Mouse (Mus musculus) R1 (cell line): ENCODE measurements at regions not wholly inside any gene's neighbourhood (a gene's known extent, or its start where the extent isn't known, plus 50 kb on each side); places are given as distances from the start of the nearest gene placed in this dataset.

Source experiments
- DNase-seq: peaks from one replicate; pipeline ENCODE4 v3.0.0-alpha.2; 2018; ENCODE audit warnings: low read depth, low spot score

GRCm38 (mm10) chr14:97446793-97447192 lies 722.8 kb downstream of the Dach1 start:
- DNase-seq, result peak; percentile 7

GRCm38 (mm10) chr14:97440326-97440725 lies 729.2 kb downstream of the Dach1 start:
- DNase-seq, result no peak

GRCm38 (mm10) chr14:97435453-97436233 lies 733.9 kb downstream of the Dach1 start:
- DNase-seq, result no peak

GRCm38 (mm10) chr14:97431221-97431620 lies 738.3 kb downstream of the Dach1 start:
- no peak for DNase-seq

- DNase-seq, result no peak
These were observed 766.3 kb downstream of the Dach1 start for GRCm38 (mm10) chr14:97403176-97403795.

GRCm38 (mm10) chr14:97396385-97396784 lies 773.2 kb downstream of the Dach1 start:
- DNase-seq, result no peak

- DNase-seq, result no peak
These were observed 773.7 kb downstream of the Dach1 start for GRCm38 (mm10) chr14:97395750-97396377.

GRCm38 (mm10) chr14:97389005-97389404 lies 780.6 kb downstream of the Dach1 start:
- DNase-seq, result no peak

GRCm38 (mm10) chr14:97380131-97380530 lies 789.4 kb downstream of the Dach1 start:
- no peak for DNase-seq

- DNase-seq, result no peak
These were observed 812.6 kb downstream of the Dach1 start for GRCm38 (mm10) chr14:97356915-97357314.

- peak; percentile 3 for DNase-seq
These were observed 821.6 kb downstream of the Dach1 start for GRCm38 (mm10) chr14:97347970-97348369.

GRCm38 (mm10) chr14:97331388-97331787 lies 812.5 kb upstream of the Klhl1 start:
- DNase-seq, result peak; percentile 11

- DNase-seq, result no peak
These were observed 811.1 kb upstream of the Klhl1 start for GRCm38 (mm10) chr14:97329979-97330378.

- no peak for DNase-seq
These were observed 774.2 kb upstream of the Klhl1 start for GRCm38 (mm10) chr14:97293109-97293508.

- DNase-seq, result no peak
These were observed 768.5 kb upstream of the Klhl1 start for GRCm38 (mm10) chr14:97287447-97287846.

GRCm38 (mm10) chr14:97258461-97258860 lies 739.6 kb upstream of the Klhl1 start:
- no peak for DNase-seq
